Mouse (Mus musculus) G1E (cell line): ENCODE measurements around the gene Rasgrp2.

Experiments used
- CTCF ChIP-seq: IDR thresholded peaks from 2 replicates; pipeline ENCODE4 v1.5.1; 2012; ENCODE audit warnings: low read depth, low read length, inconsistent platforms, mixed read lengths
- GATA1 ChIP-seq: IDR thresholded peaks from 2 replicates; pipeline ENCODE4 v1.6.1; 2012; ENCODE audit warnings: borderline replicate concordance, low read length, inconsistent platforms, mixed read lengths
- POLR2AphosphoS5 ChIP-seq: IDR thresholded peaks from 2 replicates; pipeline ENCODE4 v1.6.1; 2012; ENCODE audit warnings: low read depth, low read length, inconsistent platforms; ENCODE audit not compliant: insufficient replicate concordance
- TAL1 ChIP-seq: conservative IDR thresholded peaks from 2 replicates; pipeline ENCODE4 v1.6.1; 2012; ENCODE audit warnings: low read depth, low read length, inconsistent platforms, mixed read lengths

DNA sequence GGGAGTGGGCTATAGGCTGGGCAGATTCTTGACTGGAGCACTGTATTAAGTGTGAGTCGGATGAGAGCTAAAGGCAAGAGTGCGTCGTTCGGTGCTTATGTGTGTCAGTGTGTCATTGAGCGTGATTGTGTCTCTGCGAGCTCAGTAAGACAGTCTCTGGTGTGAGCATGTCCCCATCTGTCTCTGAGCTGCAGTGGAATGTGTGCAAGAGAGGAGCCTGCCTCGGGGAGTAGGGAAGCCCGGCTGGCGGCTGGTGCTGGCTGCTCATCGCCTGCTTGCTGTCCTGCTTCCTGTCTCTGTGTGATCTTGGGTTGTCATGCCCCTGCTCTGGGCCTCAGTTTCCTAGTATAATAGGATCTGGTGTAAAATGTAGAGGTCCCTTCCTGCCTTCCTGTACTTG lies 43.9 kb downstream of the Rasgrp2 start:
- no peak for TF ChIP-seq TAL1
- TF ChIP-seq CTCF: no peak
- no peak for TF ChIP-seq GATA1
- TF ChIP-seq POLR2AphosphoS5: no peak
